Mouse (Mus musculus) B cell, adult 2 months (primary cell): ENCODE results near the gene Cdc34.

ENCODE experiments used
- DNase-seq, 2 experiments: peaks; one replicate each; pipeline ENCODE4 v3.0.0; 2022

The Cdc34 gene

DNA sequence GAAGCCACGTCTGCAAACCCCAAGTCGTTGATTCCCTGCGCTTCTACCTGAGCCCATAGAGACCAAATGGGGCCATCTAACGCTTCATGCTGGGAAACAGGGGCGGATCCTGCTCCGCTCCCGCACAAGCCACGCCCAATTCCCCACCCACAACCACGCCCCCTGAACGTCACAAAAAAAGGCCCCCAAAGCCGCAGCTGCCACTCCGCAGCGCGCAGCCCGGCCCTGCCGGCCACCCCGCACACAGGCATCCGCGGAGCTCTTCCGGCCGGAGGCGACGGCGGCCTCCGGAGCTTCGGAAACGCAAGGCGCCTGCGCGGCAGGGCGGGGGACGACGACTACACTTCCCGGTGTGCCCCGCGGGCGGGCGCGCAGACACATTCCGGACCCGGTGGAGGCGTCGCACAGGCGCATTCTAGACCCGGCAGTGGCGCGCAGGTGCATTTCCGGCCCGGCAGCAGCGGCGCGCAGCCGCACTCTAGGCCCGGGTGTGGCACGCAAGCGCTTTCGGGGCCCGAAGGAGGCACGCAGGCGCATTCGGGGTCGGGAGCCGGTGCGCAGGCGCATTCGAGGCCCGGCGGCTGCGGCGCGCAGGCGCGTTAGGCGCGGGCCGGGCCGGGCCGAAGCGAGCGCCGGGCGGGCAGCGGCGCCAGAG is at the start of gene Cdc34:
TSS of gene Cdc34 (plus strand) at position 605 of the 655 bp plus-strand sequence.
- DNase-seq, result peak; percentile 99

DNA sequence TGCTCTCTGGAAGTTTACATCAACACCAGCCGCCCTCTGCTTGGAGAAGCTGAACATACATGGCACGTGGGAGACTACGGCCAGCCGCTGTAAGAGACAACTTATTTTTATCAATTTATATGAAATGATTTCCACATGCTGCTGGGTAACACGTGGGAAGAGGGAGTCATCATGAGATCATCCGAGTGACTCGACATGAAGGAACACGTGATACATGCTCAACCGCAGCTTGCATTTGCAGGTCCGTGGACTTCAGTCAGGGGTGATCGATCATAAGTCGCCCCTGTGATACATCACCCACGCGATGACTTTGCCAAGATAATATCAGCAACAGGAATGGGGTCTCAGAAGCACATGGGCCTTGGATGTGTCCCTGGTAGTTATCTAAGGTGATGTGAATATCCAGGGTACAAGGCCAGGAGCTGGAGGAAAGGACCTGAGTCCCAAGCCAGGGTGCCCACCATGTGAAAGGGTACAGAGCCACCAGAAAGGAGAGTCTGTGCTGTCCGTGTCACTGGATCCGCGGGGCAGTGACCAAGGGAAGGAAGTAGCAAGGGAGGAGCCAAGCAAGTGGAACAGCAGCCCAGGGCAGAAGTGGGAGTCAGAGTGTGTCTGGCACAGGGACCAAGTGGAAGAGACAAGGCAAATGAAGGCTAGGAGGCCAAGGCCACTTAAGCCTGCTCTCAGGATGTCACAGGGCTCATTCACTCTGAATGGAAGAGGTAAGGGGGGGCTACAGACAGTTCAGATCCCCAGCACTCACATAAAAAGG is 48.8 kb upstream of the Cdc34 start:
- no peak for DNase-seq

DNA sequence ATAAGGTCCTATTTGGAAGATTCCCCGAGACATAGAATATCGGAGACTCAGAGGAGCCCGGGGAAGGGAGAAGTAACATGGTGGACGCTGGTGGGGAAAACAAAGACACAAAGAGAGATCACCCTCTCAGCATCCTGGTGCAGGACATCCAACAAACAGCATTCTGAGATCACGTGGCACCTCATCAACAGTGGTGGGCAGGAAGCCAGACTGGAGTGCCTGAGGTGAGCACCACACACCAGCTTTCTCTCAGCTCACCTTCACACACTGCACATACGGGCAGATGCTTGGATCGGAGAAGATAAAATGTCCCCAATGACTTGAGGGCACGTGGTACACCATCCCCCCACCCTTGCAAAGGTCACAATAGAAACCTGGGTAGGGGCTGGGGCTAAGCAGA is 45.7 kb upstream of the Cdc34 start:
- DNase-seq, result no peak

DNA sequence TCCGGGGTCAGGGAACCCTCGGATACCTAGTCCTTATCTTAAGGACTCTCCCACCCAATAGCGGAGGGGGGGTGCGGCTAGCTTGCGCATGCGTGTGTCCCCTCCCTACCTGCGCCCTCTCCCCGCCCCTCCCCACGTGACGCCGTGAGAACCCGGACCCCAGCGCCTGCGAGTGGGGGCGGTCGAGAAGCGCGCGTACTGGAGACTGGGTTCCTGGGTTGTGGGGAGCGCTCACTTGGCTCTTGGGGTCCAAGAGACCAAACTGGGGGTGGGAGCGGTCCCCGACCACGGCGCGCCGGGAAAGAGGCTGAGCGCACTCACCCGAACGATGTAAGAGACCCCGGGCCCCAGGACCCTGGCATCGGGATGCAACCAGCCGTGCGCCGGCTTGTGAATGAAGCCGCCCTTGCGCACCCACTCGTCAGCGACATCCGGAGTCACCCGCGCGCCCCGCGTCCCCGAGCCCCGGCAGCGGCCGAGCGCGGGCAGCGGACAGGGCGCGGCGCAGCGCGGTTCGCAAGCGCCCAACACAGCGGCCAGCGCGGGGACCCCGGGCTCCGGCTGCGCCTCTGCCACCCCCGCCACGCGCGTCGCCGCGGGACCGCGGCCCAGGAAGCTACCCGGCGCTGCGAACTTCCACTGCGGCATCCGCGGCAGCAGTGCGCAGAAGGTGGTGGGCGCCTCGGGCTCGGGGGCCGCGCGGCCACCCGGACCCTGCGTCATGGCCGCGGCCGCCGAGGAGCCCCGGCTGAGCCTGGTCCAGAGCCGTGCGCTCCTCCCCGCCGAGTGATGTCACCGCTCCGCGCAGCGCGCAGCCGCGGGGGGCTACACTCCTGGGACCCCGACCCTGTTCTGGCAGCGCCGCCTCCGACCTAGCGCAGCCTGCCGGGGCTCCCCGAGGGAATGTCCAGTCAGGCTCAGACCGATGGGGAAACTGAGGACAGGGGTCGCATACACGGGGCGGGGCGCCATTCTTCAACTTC is 44.6 kb upstream of the Cdc34 start, which contains the start of gene Shc2:
TSS of gene Shc2 (minus strand) at position 791 of the 983 bp plus-strand sequence.
- DNase-seq, result no peak

DNA sequence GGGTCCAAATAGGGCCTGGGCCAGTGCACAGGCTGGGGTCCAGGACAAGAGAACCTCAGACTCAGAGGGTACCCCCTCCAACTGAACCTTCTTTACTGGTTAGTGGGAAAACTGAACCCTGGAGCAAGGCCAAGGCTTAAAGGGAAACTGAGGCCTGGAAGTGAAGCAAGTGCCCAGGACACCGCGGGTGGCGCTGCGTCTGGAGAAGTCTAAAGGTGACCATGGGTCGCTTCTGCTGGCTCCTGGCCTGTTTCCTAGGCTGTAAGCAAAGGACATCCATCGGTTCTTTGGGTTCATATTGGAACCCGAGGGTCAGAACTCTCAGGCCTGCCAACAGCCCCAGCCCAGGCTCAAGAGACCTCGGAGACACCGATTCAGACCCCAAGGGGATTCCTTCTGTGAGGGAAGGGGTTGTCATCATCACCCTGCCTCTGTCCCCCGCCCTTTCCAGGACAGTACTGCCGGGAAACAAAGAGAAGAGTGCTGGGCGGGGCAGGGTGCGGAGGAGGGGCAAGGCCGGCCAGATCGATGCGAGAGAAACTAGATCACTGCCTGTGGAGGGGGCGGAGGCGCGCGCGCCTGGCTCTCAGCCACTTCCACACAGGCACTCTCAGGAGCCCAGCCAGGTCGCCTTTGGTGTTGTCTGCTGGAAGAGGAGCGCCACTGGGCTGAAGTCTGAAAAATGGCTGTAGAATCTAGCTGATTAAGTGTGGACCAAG is 43.4 kb upstream of the Cdc34 start:
- no peak for DNase-seq

DNA sequence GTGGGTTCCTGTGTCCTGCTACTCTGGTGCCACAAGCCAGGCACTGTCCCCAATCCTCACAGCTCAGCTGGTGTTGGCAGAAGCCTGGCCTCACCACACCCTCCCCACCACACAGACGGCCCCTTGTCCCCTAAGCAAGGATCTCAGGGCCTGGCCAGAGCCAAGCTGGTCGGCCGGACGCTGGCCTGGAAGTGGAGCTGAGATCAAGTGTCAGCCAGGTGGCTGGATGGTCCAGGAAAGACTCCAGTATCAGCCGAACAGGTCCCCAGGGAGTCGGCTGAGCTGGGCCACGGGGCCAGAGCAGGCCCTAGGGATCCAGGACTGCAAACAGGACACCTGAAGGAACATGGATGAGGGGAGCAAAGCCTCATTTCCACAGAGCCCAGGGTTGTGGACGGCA is 36.3 kb upstream of the Cdc34 start, which contains the start of gene Odf3l2:
TSS of gene Odf3l2 (minus strand) at position 28 of the 400 bp plus-strand sequence.
- no peak for DNase-seq

DNA sequence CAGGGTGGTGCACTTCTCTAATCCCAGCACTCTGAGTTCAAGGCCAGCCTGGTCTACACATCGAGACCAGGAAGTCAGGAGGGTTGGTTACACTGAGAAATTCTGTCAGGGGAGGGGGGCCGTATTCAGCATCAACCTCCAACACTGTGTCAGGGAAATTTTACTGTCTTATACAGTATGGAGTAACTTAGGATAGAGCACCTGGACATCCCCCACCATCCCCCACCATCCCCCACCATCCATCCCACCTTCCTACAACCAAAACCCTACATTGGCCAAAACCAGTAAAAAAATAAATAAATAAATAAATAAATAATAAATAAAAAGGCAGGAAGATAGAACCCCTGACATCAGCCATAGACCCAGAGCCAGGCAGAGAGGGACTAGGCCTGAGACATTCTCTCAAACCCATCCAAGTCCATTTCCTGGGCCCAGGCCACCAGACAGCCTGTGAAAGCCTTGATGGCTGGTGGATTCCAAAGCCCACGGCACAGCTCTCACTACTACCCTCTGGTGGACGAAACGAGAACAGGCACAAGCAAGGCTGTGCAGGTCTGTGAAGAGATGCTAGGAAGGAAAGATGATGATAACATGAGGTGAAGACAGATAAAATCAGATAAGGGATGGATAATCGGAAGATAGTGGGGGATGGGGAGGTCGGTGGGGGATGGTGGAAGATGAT is 32.8 kb upstream of the Cdc34 start:
- DNase-seq, result peak; percentile 73 to 76

DNA sequence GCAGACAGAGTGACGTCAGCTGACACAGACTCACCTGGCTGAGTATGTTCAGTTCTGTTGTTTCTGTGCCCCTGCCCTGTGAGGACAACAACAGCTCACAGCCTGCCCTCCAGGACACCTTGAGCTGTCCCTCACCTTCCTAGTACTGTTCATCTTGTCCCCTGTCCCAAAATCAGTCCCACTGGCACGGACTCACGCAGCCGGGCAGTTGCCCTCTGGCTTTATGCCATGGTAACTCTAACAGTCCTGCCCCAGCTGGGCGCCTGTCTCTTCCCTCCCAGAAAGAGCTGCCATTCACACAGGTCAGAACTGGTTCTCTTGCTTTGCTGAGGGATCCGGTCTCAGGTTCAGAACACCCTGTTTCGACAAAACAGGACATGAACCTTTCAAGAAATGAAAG is 29.2 kb upstream of the Cdc34 start:
- no peak for DNase-seq

DNA sequence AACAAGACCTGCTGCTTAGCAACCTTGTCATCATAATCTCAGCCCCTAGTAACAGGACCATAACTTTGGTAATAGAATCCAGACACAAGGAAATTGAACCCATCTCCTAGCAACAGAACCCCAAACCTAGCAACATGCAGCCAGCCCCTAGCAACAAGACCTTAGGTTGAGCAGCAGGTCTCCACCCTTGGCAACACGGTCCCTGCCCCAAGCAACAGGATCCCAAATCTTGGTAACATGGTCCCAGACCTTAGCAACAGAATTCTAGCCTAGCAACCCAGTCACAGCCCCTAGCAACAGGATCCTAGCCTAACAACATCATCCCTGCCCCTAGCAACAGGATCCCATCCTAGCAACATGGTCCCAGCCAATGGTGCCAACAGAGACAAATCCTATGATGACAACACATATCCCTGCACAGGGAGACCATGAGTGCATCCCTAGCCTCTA is 27.0 kb upstream of the Cdc34 start:
- no peak for DNase-seq

DNA sequence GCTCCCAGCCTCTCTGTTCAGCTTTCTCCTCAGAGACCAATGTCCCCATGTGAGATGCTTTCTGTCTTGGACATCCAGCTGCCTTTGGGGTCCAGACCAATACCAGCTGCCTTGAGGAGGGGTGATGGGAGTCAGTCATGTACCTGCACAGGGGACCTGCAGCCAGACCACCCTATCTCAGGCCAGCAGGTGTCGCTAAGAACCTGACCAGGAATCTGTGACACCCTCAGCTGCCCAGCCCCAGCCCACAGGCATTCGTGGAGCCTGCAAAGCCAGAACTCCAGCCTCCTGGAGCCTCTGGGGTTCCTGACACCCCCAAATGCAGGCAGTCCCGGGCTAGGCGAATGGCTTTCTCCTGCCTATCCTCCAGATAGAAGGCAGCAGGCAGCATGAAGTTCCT is 23.2 kb upstream of the Cdc34 start:
- peak; percentile 24 to 33 for DNase-seq

DNA sequence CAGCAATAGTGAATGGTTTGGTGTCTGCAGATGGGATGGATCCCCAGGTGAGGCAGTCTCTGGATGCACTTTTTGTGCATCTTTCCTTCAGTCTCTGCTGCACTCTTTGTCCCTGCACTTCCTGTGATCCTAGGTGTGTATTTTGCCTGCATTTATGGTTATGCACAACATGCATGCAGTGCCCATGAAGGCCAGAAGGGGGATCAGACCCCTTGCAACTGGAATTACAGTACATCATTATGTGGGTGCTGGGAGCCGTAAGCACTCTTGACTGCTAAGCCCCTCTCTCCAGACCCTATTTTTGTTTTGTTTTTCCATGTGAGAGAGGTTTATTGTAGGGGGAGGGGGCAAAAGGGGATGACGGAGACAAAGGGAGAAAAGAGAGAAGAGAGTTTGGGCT is 21.7 kb upstream of the Cdc34 start:
- peak; percentile 32 to 36 for DNase-seq

DNA sequence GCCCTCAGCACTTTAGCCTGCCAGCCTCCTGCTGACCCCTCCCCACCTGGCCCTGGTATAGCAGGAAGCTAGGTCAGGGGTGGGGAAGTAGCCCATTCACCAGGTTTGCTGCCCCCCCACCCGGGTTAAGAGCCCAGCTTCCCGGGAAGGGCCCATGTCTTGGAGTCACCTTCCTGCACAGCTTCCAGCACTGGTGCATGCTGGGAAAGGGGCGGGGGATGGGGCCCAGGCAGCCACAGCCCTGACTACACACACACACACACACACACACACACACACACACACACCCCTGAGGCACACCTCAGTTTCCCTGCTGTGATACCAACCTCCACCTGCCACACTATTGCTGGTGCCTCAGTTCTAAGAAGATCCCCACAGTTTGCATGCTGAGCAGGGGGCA is 20.1 kb upstream of the Cdc34 start:
- DNase-seq, result no peak

DNA sequence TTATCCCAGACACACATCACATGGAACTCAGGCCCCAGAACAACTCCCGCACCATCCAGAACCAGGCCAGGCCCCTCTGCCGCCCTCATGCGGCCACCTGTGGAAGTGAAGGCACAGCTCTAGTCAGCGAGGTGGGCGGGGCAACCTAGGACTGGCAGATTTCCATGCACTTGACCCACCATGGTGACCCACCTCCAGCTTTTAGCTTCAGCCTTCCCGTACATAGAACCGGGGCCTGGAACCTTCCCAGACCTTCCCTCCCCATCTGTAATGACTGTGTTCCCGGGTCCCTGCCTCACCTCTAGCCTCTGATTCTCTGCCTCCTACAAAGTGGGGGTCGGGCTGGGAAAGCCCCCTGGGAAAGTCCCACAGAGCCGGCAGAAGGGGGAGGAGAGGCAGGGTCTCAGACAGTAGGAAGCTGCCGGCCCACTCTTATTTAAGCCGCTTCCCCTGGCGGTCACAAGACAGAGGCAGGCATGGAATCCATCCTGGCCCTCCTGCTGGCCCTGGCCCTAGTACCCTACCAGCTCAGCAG is 17.8 kb upstream of the Cdc34 start, which contains the start of gene Madcam1:
TSS of gene Madcam1 (plus strand) at position 429 of the 535 bp plus-strand sequence.
- DNase-seq, result peak; percentile 84 to 85

DNA sequence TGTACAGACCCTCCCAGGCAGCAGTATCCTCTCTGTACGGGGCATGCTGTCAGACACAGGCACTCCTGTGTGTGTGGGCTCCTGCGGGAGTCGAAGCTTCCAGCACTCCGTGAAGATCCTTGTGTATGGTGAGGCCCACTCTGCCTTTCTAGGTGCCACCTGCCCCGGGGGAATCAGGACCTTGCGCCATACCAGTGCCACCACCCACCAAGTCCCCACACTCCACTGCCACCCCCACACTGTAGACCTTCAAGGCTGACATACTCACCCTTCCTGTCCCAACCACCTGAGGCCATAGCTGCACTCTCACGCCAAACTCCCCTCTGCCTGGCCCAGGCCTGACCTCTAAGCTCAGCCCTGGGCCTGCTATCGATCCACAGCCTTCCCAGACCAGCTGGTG is 16.9 kb upstream of the Cdc34 start:
- no peak for DNase-seq

DNA sequence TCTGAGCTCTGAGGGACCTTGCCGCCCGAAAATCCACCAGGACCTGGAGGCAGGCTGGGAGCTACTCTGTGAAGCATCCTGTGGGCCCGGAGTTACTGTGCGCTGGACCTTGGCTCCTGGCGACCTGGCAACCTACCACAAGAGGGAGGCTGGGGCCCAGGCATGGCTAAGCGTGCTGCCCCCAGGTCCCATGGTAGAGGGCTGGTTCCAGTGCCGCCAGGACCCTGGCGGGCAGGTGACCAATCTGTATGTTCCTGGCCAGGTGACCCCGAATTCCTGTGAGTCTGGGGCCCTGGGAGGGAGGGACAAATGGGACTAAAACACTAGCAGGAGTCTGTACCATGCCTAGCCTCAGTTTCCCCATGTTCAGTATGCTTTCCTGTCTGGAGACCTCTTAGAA is 15.5 kb upstream of the Cdc34 start:
- no peak for DNase-seq

DNA sequence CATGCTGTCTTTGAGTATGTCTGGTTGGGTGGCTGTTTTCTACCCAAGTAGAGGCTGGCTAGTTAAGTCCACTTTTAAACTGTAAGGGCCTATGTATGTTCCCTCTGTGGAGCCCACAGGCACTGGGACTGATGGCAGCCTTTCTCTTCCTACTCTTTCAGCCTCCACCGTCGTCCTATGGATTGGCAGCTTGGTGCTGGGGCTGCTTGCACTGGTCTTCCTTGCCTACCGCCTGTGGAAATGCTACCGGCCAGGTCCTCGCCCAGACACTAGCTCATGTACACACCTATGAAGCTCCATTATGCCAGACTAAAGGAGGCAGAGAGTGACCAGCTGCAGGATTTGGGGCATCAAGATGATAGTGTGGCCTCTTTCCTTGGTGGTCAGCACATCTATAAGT is 13.9 kb upstream of the Cdc34 start:
- DNase-seq, result no peak

DNA sequence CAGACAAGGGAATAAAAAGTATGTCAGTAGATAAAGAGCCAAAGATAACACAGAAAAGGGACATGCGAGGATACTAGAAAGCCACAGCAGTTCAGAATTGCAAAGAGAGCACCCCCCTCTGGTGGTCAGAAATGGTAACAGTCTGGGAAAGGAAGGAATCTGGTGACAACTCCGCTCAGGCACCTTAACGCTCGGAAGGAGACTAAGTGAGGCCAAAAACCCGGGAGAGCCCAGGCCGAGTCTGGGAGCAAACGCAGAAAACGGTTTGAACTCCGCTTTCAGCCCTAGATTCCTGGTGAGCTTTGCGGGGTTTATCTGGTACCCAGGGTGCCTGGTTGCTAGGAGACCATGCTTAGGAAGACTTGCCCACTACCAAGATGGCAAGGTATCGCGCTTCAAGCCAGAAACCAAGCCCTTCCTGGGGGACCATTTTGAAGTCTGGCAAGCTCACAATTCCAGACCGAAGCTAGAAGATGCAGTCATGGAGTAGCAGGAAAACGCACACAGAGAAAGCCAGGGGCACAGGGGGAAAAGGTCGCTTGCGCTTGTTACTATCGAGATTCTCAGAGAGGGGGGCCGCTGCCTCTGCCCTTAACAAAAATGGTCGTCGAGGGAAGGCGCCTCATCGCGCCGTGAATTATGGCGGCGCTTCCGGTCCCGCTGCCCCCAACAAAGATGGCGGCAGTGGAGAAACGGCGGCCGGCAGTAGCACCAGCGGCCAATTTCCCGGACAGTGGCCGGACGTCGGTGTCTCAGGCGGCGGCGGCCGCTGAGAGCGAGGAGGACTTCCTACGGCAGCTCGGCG is 13.0 kb upstream of the Cdc34 start, which contains the start of gene Tpgs1:
TSS of gene Tpgs1 (plus strand) at position 599 of the 805 bp plus-strand sequence.
- DNase-seq, result peak; percentile 90 to 91

DNA sequence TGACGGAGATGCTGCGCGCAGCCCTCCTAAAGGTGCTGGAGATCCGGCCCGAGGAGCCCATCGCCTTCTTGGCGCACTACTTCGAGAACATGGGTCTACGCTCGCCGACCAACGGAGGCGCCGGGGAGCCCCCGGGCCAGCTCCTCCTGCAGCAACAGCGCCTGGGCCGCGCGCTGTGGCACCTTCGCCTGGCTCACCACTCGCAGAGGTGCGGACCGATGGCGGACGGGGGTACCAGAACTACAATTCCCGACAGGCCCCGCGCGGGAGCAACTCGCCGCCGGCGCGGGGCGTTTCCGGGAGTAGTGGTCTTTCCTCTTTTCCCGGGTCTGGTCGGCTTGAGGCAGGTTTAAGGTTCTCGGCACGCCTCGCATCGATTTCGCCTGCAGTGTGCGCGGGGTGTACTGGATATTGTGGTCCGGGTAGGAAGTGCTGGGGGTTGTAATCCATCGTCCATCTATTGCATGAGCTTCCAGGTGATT is 12.4 kb upstream of the Cdc34 start:
- DNase-seq, result peak; percentile 68 to 76

DNA sequence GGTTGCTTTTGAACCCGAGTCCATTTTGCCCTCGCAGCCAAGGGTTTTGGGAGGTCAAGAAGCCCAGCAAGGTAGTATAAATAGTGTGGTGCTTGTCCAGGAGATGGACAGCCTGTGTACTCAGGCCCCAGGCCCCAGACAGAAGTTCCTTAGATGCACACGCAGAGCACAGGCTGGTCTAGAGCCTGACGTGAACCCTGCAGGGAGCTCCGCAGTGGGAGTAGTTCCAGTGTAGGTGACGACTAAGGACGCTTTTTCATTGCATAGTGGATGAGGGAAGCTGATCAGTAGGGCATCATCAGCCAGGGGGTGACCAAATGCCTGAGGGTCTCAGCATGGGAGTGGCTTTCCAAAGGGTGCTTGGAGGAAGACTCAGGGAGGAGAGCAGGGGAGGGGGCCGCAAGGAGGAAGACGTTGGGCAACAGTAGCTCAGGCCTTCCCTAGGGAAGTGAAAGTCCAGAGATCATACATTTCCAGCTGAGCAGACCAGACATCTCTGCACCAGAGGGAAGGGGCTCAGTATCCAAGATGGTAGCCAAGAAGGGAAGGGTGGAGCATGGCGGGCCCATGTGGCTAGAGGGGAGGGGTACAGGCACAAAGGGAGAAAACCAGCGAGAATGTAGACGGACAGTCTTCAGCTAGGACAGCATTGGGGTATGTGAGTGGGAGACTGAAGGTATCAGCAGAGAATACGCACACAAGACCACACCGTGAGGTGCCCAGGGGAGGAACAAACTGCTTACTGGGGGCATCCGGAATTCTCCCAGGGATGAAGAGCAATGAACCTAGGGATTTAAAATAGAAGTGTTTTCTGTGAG is 11.7 kb upstream of the Cdc34 start:
- DNase-seq, result no peak
